Mouse (Mus musculus) liver, embryonic 14.5 days (tissue): ENCODE results near the gene Axl. TPM values are rescaled to one million over a fixed set of nuclear protein-coding genes. Genes with fewer than 3 reads are reported as not detected.

Source experiments
- ATAC-seq: fragments of 200-750 bp; cut with Nextera tagmentation; 2 replicates; pipeline ENCODE4 v1.8.0; 2017; ENCODE audit warnings: moderate number of reproducible peaks, mild to moderate bottlenecking, moderate library complexity; ENCODE audit not compliant: insufficient read depth
- DNase-seq, 3 experiments: peaks; one replicate each; pipeline ENCODE4 v3.0.0-alpha.2; 2012 to 2013; ENCODE audit warnings: low read depth in 3 of 3, low spot score in 3 of 3
- H3K27ac ChIP-seq: fragments of 300-500 bp; sonication (generic); 2 replicates; pipeline ENCODE4 v1.5.1; 2014; ENCODE audit warnings: moderate library complexity, mild to moderate bottlenecking, control low read depth, inconsistent platforms
- H3K27me3 ChIP-seq: fragments of 300-500 bp; sonication (generic); 2 replicates; pipeline ENCODE4 v1.6.1; 2014; ENCODE audit warnings: mild to moderate bottlenecking, low read length, moderate library complexity; ENCODE audit not compliant: control insufficient read depth, insufficient read depth
- H3K36me3 ChIP-seq: fragments of 300-500 bp; sonication (generic); replicated peaks from 2 replicates; pipeline ENCODE4 v1.6.1; 2014; ENCODE audit warnings: low read depth; ENCODE audit not compliant: control insufficient read depth, insufficient read depth
- H3K4me1 ChIP-seq, 2 experiments: fragments of 200-500 bp in 1 of 2; fragments of 300-500 bp in 1 of 2; sonication (generic) in 1 of 2; replicated peaks; 2 replicates each; pipeline ENCODE4 v1.6.1; 2012 to 2014; ENCODE audit warnings: antibody characterized with exemption in 1 of 2, inconsistent platforms in 1 of 2, low read length in 1 of 2; ENCODE audit not compliant: control insufficient read depth in 2 of 2, insufficient read depth in 2 of 2
- H3K4me2 ChIP-seq: fragments of 300-500 bp; sonication (generic); 2 replicates; pipeline ENCODE4 v1.6.1; 2014; ENCODE audit warnings: low read depth, mild to moderate bottlenecking, control low read depth, moderate library complexity
- H3K4me3 ChIP-seq, 2 experiments: fragments of 200-500 bp in 1 of 2; fragments of 300-500 bp in 1 of 2; sonication (generic) in 1 of 2; 2 replicates each; pipeline ENCODE4 v1.5.1; 2012 to 2014; ENCODE audit warnings: low read depth in 2 of 2, low read length in 2 of 2, mild to moderate bottlenecking in 2 of 2, control low read depth in 1 of 2, inconsistent platforms in 1 of 2, moderate library complexity in 1 of 2; ENCODE audit not compliant: insufficient read depth in 1 of 2
- H3K9ac ChIP-seq: fragments of 300-500 bp; sonication (generic); replicated peaks from 2 replicates; pipeline ENCODE4 v1.6.1; 2014; ENCODE audit warnings: mild to moderate bottlenecking, control low read depth, moderate library complexity
- H3K9me3 ChIP-seq: fragments of 300-500 bp; sonication (generic); 2 replicates; pipeline ENCODE4 v1.6.1; 2016; ENCODE audit warnings: low read length, mixed read lengths; ENCODE audit not compliant: control insufficient read depth
- CTCF ChIP-seq: IDR thresholded peaks from 2 replicates; pipeline ENCODE4 v1.5.1; 2016; ENCODE audit warnings: antibody characterized with exemption, low read depth, control low read depth
- EP300 ChIP-seq: IDR thresholded peaks from 2 replicates; pipeline ENCODE4 v1.6.1; 2016; ENCODE audit warnings: antibody characterized with exemption, low read depth
- WGBS: fragments of 180-500 bp; shearing (Covaris S2); extraction: QIAGEN DNeasy Blood & Tissue Kit; methylation state at CpG from one replicate; pipeline ENCODE4 v1.1.7; 2014; ENCODE audit not compliant: insufficient replicate concordance; 5-methylcytosine and 5-hydroxymethylcytosine counted together
- polyA plus RNA-seq, 2 experiments: library from polyadenylated mRNA; depleted of rRNA in 1 of 2; stranded (reverse) in 1 of 2; unstranded in 1 of 2; fragments of >200 nt; fragmentation: Nextera tagmentation in 1 of 2; extraction: Ambion mirVana in 1 of 2; gene quantifications; 2 replicates each; pipeline versions ENCODE4 v1.2.1 to v1.2.3; 2012 to 2014

The Axl gene
- polyA plus RNA-seq, 2 experiments, result 5.8 to 11.8 TPM

DNA sequence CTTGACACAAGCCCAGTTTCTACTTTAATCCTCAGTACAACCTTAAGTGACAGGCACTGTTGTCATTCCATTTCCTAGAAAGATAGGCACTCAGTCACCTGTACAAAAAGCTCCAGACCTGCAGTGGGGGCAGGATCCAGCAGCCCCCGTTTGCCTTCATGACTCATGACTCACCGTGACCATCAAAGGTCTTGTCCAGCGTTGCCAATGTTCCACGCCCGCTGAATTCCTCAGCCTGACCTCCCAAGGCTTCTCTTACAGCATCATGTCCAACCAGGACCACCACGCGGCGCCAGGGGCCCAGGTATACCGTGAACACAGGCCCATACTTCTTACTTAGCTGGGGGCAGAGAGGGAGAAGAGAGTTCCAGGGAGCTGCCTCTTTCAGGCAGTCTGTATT, 26.2 kb upstream of the Axl start:
- Histone ChIP-seq H3K4me3 (no peak overlapping the region), H3K27ac (no peak overlapping the region), H3K4me2 (no peak overlapping the region), H3K27me3 (peaks cover 15% of the 10 kb centered on the region), H3K9ac (no peak overlapping the region), H3K36me3 (no peaks in the 10 kb centered on the region), H3K4me1 (no peaks in the 10 kb centered on the region), H3K9me3 (no peaks in the 10 kb centered on the region)
- WGBS, result 61% methylated on average over 9 of the region's 9 CpGs
- TF ChIP-seq CTCF (no peak), EP300 (no peak)
- no peak for ATAC-seq
- DNase-seq, result no peak

DNA sequence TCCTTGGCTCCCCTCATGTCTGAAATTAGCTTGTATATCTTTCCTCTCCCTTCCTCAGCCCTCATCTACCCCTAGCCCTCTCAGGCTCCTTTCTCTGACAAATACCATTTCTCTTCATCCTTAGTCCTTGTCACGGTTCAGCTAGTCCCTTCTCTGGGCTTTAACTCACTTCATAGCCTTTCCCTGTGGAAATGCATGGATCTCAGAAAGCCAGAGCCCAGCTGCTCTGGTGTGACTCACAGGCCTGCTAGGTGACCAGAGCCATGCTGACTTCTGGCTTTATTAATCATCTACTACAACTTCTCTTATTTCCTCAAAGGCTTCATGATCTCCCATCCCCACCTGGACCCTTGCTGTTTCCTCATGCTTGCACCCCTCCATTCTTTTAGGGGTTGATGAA, 23.7 kb upstream of the Axl start:
- Histone ChIP-seq H3K9ac (no peak overlapping the region), H3K27ac (no peak overlapping the region), H3K4me2 (no peak overlapping the region), H3K9me3 (no peaks in the 10 kb centered on the region), H3K4me3 (no peak overlapping the region), H3K27me3 (peaks cover 15% of the 10 kb centered on the region), H3K4me1 (no peaks in the 10 kb centered on the region), H3K36me3 (no peaks in the 10 kb centered on the region)
- no peak for TF ChIP-seq EP300
- no peak for TF ChIP-seq CTCF
- no peak for ATAC-seq
- no peak for DNase-seq
- WGBS, result 62% methylated on average over 1 of the region's 1 CpGs

- H3K36me3 ChIP-seq, result no peaks in the 10 kb centered on the region
- H3K4me1 ChIP-seq, result no peaks in the 10 kb centered on the region
- H3K27ac ChIP-seq, result no peak overlapping the region
- peaks cover 15% of the 10 kb centered on the region for H3K27me3 ChIP-seq
- H3K4me2 ChIP-seq, result no peak overlapping the region
- ATAC-seq, result no peak
- H3K9ac ChIP-seq, result no peak overlapping the region
- TF ChIP-seq EP300, result no peak
- no peak for TF ChIP-seq CTCF
- WGBS, result 63% methylated on average over 2 of the region's 2 CpGs
- H3K4me3 ChIP-seq, result no peak overlapping the region
- DNase-seq, result no peak
- H3K9me3 ChIP-seq, result no peaks in the 10 kb centered on the region
These were observed 23.2 kb upstream of the Axl start for GRCm38 (mm10) chr7:25811716-25812115.

DNA sequence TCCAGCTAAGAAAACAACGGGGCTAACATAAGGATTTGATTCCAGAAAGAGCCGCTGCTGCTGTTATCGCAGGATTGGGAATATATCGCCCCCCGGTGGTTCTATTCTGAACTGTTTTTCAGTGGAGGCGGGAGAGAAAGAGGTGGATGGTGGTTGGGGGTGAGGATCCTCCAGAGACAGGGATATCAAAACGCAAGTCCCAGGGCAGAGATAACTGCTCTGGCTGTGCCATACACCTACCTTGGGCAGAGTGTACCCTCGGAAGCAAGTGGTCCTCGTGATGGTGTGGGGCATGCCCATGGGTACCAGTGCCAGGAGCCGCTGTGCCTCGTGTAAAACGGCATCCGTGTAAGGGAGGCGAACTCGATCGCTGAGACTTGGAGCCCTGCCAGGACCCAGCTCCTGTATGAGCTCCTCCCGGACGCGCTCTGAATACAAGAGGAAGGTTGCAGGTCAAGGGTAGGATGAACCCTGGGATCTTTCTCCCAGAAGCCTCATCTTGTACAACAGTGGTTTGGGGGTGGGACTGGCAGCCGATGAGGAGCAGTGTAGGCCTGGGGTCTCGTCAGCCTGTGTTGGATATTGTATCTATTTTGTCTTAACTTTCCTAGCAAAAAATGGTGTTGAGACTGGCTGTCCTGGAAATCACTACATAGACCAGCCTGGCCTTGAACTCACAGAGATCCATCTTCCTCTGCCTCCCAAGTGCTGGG, 17.3 kb upstream of the Axl start:
- Histone ChIP-seq H3K4me1 (peaks cover 0 to 5% of the 10 kb centered on the region in 2 experiments; a peak in 1 of 4 replicates), H3K36me3 (no peaks in the 10 kb centered on the region), H3K9me3 (no peaks in the 10 kb centered on the region), H3K9ac (no peak overlapping the region), H3K27ac (no peak overlapping the region), H3K27me3 (no peaks in the 10 kb centered on the region), H3K4me2 (no peak overlapping the region), H3K4me3 (no peak overlapping the region)
- ATAC-seq (no peak), DNase-seq (no peak)
- 29% methylated on average over 21 of the region's 21 CpGs for WGBS
- TF ChIP-seq CTCF, result peak; percentile 64
- no peak for TF ChIP-seq EP300

DNA sequence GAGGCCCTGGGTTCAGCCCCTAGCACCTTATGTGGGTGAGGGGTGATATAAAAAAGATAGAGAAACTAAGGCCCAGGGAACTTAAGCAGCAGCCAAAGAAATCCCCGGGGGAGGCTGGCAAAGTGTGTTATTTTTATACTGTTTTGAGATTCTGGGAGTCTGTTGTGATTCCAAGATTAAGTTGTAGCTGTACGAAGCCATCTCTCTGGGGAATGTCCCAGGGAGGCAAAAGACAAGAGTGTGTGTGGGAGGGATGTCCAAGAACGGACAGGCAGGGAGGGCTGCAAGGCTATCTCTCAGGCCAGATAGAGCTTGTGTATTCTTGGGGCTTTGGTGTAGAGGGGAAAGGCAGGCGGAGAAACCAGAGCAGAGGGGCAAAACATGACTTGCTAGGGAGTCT, 16.3 kb upstream of the Axl start:
- whole genome bisulfite sequencing, result 53% methylated on average over 4 of the region's 4 CpGs
- DNase-seq (no peak), ATAC-seq (no peak)
- Histone ChIP-seq H3K27me3 (no peaks in the 10 kb centered on the region), H3K27ac (no peak overlapping the region), H3K9ac (no peak overlapping the region), H3K36me3 (no peaks in the 10 kb centered on the region), H3K4me1 (peaks cover 0 to 5% of the 10 kb centered on the region in 2 experiments; a peak in 1 of 4 replicates), H3K4me3 (no peak overlapping the region), H3K4me2 (no peak overlapping the region), H3K9me3 (no peaks in the 10 kb centered on the region)
- TF ChIP-seq CTCF (no peak), EP300 (no peak)
